Mouse (Mus musculus) kidney, adult 2 months (tissue): Measurements from ENCODE around the gene Cyp2d22. TPM values are rescaled to one million over a fixed set of nuclear protein-coding genes. Genes with fewer than 3 reads are reported as not detected.

Experiments
- DNase-seq: peaks from one replicate; pipeline ENCODE4 v3.0.0; 2021
- H3K27ac ChIP-seq: fragments of 200-500 bp; 2 replicates; pipeline ENCODE4 v1.5.1; 2012; ENCODE audit warnings: low read depth, low read length, control low read depth, inconsistent platforms; ENCODE audit not compliant: insufficient read depth
- H3K27me3 ChIP-seq: fragments of 200-500 bp; replicated peaks from 2 replicates; pipeline ENCODE4 v1.6.1; 2012; ENCODE audit warnings: mild to moderate bottlenecking, moderate library complexity, low read length, inconsistent platforms; ENCODE audit not compliant: control insufficient read depth, insufficient read depth
- H3K36me3 ChIP-seq: fragments of 200-500 bp; 2 replicates; pipeline ENCODE4 v1.6.1; 2012; ENCODE audit warnings: mild to moderate bottlenecking, moderate library complexity, low read length, inconsistent platforms; ENCODE audit not compliant: control insufficient read depth, insufficient read depth
- H3K4me1 ChIP-seq: fragments of 200-500 bp; 2 replicates; pipeline ENCODE4 v1.6.1; 2011; ENCODE audit warnings: low read length; ENCODE audit not compliant: control insufficient read depth, insufficient read depth
- H3K4me3 ChIP-seq: fragments of 200-500 bp; 2 replicates; pipeline ENCODE4 v1.5.1; 2011; ENCODE audit warnings: mild to moderate bottlenecking, low read depth, low read length, control low read depth; ENCODE audit not compliant: insufficient read depth
- CTCF ChIP-seq: fragments of 200-500 bp; conservative IDR thresholded peaks from 2 replicates; pipeline ENCODE4 v1.5.1; 2011; ENCODE audit warnings: low read depth, mild to moderate bottlenecking, control low read depth, low read length, moderate library complexity, mixed read lengths; ENCODE audit not compliant: insufficient read depth, insufficient read length
- POLR2A ChIP-seq: fragments of 200-500 bp; IDR thresholded peaks from one replicate; pipeline ENCODE4 v1.6.1; 2011; ENCODE audit warnings: low read depth, low read length, control low read depth
- WGBS: fragments of 180-500 bp; shearing (Covaris S2); methylation state at CpG from one replicate; pipeline ENCODE4 v1.1.7; 2018; 5-methylcytosine and 5-hydroxymethylcytosine counted together
- polyA plus RNA-seq: library from polyadenylated mRNA; depleted of rRNA; stranded (reverse); fragments of >200 nt; gene quantifications from 2 replicates; pipeline ENCODE4 v1.2.3, GENCODE M21; 2012; rRNA removed

Gene Cyp2d22
- polyA plus RNA-seq, 1 experiment = 60.9 TPM

- no peak overlapping the region for H3K4me3 ChIP-seq
- DNase-seq = no peak
- TF ChIP-seq CTCF (no peak), POLR2A (no peak)
- no peaks in the 10 kb centered on the region for H3K36me3 ChIP-seq
- H3K27me3 ChIP-seq = no peaks in the 10 kb centered on the region
- H3K27ac ChIP-seq = no peak overlapping the region
- WGBS = 75% methylated on average over 2 of the region's 2 CpGs
- no peaks in the 10 kb centered on the region for H3K4me1 ChIP-seq
Observed at GRCm38 (mm10) chr15:82325382-82325781, 54.7 kb downstream of the Cyp2d22 start.

GRCm38 (mm10) chr15:82322195-82322594, 57.9 kb downstream of the Cyp2d22 start:
- 71% methylated on average over 8 of the region's 8 CpGs for whole genome bisulfite sequencing
- Histone ChIP-seq H3K4me3 (no peak overlapping the region), H3K27ac (no peak overlapping the region), H3K36me3 (no peaks in the 10 kb centered on the region), H3K4me1 (no peaks in the 10 kb centered on the region), H3K27me3 (no peaks in the 10 kb centered on the region)
- no peak for TF ChIP-seq POLR2A
- TF ChIP-seq CTCF = no peak
- DNase-seq = no peak

Other genes starting within 250 kb of the Cyp2d22 start
- 102 and 118 TPM in 2 replicates for gene Srebf2, start 233.1 kb downstream of the Cyp2d22 start, polyA plus RNA-seq
- gene Shisa8, start 167.4 kb downstream of the Cyp2d22 start, polyA plus RNA-seq = 0.08 and 0.09 TPM in 2 replicates
- gene Tnfrsf13c, start 155.9 kb downstream of the Cyp2d22 start, polyA plus RNA-seq = 0.24 and 3.5 TPM in 2 replicates
- 2.2 and 2.3 TPM in 2 replicates for gene Cenpm, start 135.5 kb downstream of the Cyp2d22 start, polyA plus RNA-seq
- gene 1500009C09Rik, start 127.9 kb downstream of the Cyp2d22 start, polyA plus RNA-seq = 0.20 TPM in 1 of 2 replicates, not detected in the other
- gene Sept3, start 105.4 kb downstream of the Cyp2d22 start, polyA plus RNA-seq = 0.47 and 0.90 TPM in 2 replicates
- 0.08 TPM in 1 of 2 replicates, not detected in the other for gene Wbp2nl, start 81.3 kb downstream of the Cyp2d22 start, polyA plus RNA-seq
- gene Naga, start 41.3 kb downstream of the Cyp2d22 start, polyA plus RNA-seq = 200 and 242 TPM in 2 replicates
- gene Pheta2, start 41.3 kb downstream of the Cyp2d22 start, polyA plus RNA-seq = 0.45 and 0.52 TPM in 2 replicates
- gene Smdt1, start 41.3 kb downstream of the Cyp2d22 start, polyA plus RNA-seq = 316 and 376 TPM in 2 replicates
- gene Ndufa6, start 25.9 kb downstream of the Cyp2d22 start, polyA plus RNA-seq = 632 and 646 TPM in 2 replicates
- not detected in 2 replicates for gene Cyp2d11, start 13.8 kb upstream of the Cyp2d22 start, polyA plus RNA-seq
- gene Cyp2d10, start 26.9 kb upstream of the Cyp2d22 start, polyA plus RNA-seq = 0.22 and 0.33 TPM in 2 replicates
- gene Cyp2d9, start 53.2 kb upstream of the Cyp2d22 start, polyA plus RNA-seq = 29.6 and 49.9 TPM in 2 replicates
- 54.8 and 67.6 TPM in 2 replicates for gene Cyp2d12, start 174.8 kb upstream of the Cyp2d22 start, polyA plus RNA-seq
- gene Cyp2d34, start 240.7 kb upstream of the Cyp2d22 start, polyA plus RNA-seq = 0.04 and 0.06 TPM in 2 replicates